Mouse (Mus musculus) ES-E14 (cell line): Measurements from ENCODE around the gene Zfp639.
A peak's percentile ranks its signal among the peaks of the same experiment; 100 is the strongest.

Experiments used
- CHD2 ChIP-seq: IDR thresholded peaks from 2 replicates; pipeline ENCODE4 v1.6.1; 2014; ENCODE audit warnings: mild to moderate bottlenecking, low read depth, low read length, inconsistent platforms
- HCFC1 ChIP-seq: IDR thresholded peaks from 2 replicates; pipeline ENCODE4 v1.6.1; 2012; ENCODE audit warnings: low read length, inconsistent platforms, borderline replicate concordance; ENCODE audit not compliant: insufficient read depth
- MAFK ChIP-seq: IDR thresholded peaks from 2 replicates; pipeline ENCODE4 v1.6.1; 2014; ENCODE audit warnings: mild to moderate bottlenecking, low read depth, low read length, inconsistent platforms; ENCODE audit not compliant: insufficient read depth
- ZC3H11A ChIP-seq: IDR thresholded peaks from 2 replicates; pipeline ENCODE4 v1.6.1; 2012; ENCODE audit warnings: low read depth, mild to moderate bottlenecking, inconsistent platforms, low read length, borderline replicate concordance
- ZNF384 ChIP-seq: IDR thresholded peaks from 2 replicates; pipeline ENCODE4 v1.6.1; 2012; ENCODE audit warnings: low read depth, low read length, inconsistent platforms

GRCm38 (mm10) chr3:32529303-32529898 lies 19.3 kb downstream of the Zfp639 start, which contains the start of gene Mfn1:
- TF ChIP-seq CHD2 (no peak), MAFK (no peak), ZC3H11A (no peak), HCFC1 (peak; percentile 80), ZNF384 (no peak)
